Mouse (Mus musculus): ENCODE data around the gene Klhl3. TPM values are rescaled to one million over a fixed set of nuclear protein-coding genes. Genes with fewer than 3 reads are reported as not detected.

The Klhl3 gene
- polyA plus RNA-seq, 1 experiment from 2014 or later, result 4.3 TPM

GRCm38 (mm10) chr13:58031755-58032154, 81.6 kb downstream of the Klhl3 start:
- H3K4me2 ChIP-seq, result no peak overlapping the region
- H3K9me3 ChIP-seq, result no peaks in the 10 kb centered on the region
- H3K36me3 ChIP-seq (replicated peaks), result 0 out of 2 replicates have a peak, but pooled peaks cover 4% of the 10 kb centered on the region
- H3K4me1 ChIP-seq, result no peaks in the 10 kb centered on the region
- H3K27me3 ChIP-seq, result no peaks in the 10 kb centered on the region
- H3K4me3 ChIP-seq (replicated peaks), result no peak overlapping the region
- H3K27ac ChIP-seq, result no peak overlapping the region
- ATAC-seq (ENCODE audit: low FRiP score), result no peak
- no peak overlapping the region for H3K9ac ChIP-seq
- WGBS, result 49% methylated on average over 6 of the region's 6 CpGs

DNA sequence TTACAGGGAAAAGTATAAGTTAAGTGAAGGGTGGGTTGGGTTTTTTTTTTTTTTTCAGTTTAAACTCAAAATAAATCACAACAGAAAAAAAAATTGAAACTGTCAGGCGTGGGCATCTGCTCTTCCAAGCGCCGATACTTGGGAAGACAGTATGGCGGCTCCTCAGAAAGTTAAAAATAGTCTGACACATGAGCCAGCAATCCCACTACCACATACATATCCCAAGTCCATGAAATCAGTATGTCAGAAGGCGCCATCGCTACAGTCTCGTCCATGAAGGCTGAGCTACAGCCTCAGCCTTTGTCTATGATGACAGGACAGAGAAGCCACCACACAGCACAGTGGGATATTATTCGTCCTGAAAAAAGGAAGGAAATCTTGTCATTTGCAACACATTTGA, 86.3 kb downstream of the Klhl3 start:
- Histone ChIP-seq H3K27me3 (no peaks in the 10 kb centered on the region), H3K27ac (no peak overlapping the region), H3K4me3 (replicated peaks) (no peak overlapping the region), H3K4me2 (no peak overlapping the region), H3K4me1 (peaks cover 6% of the 10 kb centered on the region), H3K9me3 (no peaks in the 10 kb centered on the region), H3K36me3 (replicated peaks) (no peaks in the 10 kb centered on the region), H3K9ac (no peak overlapping the region)
- no peak for ATAC-seq (ENCODE audit: low FRiP score)
- 85% methylated on average over 8 of the region's 8 CpGs for WGBS

DNA sequence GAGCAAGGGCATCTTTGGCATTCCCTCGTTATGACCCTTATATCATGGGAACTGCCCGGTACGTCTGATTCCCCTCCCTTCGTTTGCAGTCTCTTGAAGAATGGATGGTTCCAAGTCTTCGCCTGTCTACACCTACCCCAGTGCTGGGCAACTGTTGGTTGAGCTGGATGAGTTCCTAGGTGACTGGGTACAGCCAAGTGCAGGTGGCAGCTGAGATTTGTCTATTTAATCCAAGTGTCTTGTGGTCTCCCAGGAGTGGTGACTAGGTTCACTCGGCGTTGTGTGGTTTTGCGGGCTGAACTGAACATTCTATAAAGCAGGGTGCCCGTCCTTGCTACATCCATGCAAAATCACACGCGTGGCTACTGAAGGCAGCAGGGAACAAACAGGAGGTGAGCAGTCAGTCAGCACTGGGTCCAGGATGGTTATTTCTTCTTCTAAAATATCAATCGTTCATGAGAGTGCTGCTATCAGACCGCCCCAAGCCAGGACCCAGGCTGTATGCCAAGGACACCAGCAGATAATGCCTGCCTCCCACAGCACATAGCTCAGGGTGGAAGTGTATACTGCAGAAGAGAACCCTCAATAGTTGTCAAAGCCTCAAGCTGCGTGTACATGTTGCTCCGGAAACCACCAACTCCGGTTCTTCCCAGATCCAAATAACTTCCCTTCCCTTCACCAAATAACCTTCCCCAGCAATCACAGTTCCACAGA, 87.5 kb downstream of the Klhl3 start:
- peaks cover 6% of the 10 kb centered on the region for H3K4me1 ChIP-seq
- 91% methylated on average over 16 of the region's 16 CpGs for WGBS
- ATAC-seq (ENCODE audit: low FRiP score), result no peak

DNA sequence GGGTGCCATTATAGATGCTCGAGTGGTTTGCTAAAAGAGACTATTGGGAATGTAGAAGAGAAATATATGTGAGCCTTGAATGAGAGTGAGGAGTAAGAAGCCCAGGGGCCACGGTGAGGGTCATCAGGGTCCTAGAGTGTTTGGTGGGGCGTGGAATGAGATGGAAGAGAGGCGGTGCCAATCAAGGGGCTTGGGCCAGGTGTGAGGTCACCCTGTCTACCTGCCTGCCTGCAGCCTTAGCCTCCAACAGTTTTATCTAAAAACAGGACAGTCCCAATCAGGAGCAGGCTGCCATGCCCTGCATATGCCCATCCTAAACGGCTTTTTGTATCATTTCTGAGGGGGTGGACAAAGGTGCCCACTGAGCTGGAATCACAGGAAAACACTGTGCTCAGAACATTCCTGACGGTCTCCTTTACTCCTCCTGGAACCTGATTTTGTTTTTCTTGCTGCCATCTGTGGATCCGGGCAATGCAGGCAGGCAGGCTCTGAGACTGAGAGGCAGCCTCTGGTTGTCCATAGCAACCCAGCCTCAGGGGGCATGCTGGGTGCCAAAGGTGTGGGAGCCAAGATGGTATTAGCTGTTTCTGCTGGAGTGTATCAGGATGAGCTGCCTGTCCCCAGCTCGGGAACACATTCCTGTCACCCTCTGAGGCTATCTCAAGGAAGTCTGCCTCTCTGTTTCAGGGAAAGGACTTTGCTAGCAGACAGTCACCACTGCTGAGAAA, 89.5 kb downstream of the Klhl3 start:
- 78% methylated on average over 8 of the region's 8 CpGs for WGBS

More for the DNA sequence above, 87.5 kb downstream of the Klhl3 start:
- Histone ChIP-seq H3K27me3 (no peaks in the 10 kb centered on the region), H3K9ac (no peak overlapping the region), H3K4me2 (no peak overlapping the region), H3K27ac (no peak overlapping the region), H3K4me3 (replicated peaks) (no peak overlapping the region), H3K9me3 (no peaks in the 10 kb centered on the region), H3K36me3 (replicated peaks) (no peaks in the 10 kb centered on the region)

GRCm38 (mm10) chr13:58023001-58023560, 90.3 kb downstream of the Klhl3 start:
- no peak for ATAC-seq (ENCODE audit: low FRiP score)
- Histone ChIP-seq H3K4me1 (peaks cover 6% of the 10 kb centered on the region), H3K27me3 (no peaks in the 10 kb centered on the region), H3K9me3 (no peaks in the 10 kb centered on the region), H3K4me3 (replicated peaks) (no peak overlapping the region), H3K27ac (no peak overlapping the region), H3K36me3 (replicated peaks) (no peaks in the 10 kb centered on the region; the same call in 1 of the 2 replicates), H3K4me2 (no peak overlapping the region), H3K9ac (no peak overlapping the region)
- 83% methylated on average over 9 of the region's 9 CpGs for WGBS

More for the DNA sequence above, 89.5 kb downstream of the Klhl3 start:
- Histone ChIP-seq H3K4me3 (replicated peaks) (no peak overlapping the region), H3K9me3 (no peaks in the 10 kb centered on the region), H3K27ac (no peak overlapping the region), H3K4me2 (no peak overlapping the region), H3K36me3 (replicated peaks) (no peaks in the 10 kb centered on the region; the same call in 1 of the 2 replicates), H3K27me3 (no peaks in the 10 kb centered on the region), H3K4me1 (peaks cover 6% of the 10 kb centered on the region), H3K9ac (no peak overlapping the region)
- no peak for ATAC-seq (ENCODE audit: low FRiP score)

GRCm38 (mm10) chr13:58020428-58020827, 93.0 kb downstream of the Klhl3 start:
- 82% methylated on average over 10 of the region's 10 CpGs for WGBS
- no peak overlapping the region for H3K4me3 ChIP-seq (replicated peaks)

GRCm38 (mm10) chr13:58017298-58017697, 96.1 kb downstream of the Klhl3 start:
- H3K27me3 ChIP-seq, result no peaks in the 10 kb centered on the region
- H3K9me3 ChIP-seq, result no peaks in the 10 kb centered on the region
- no peak for ATAC-seq (ENCODE audit: low FRiP score)
- 83% methylated on average over 6 of the region's 6 CpGs for WGBS
- H3K36me3 ChIP-seq (replicated peaks), result no peaks in the 10 kb centered on the region; the same call in 1 of the 2 replicates
- H3K9ac ChIP-seq, result no peak overlapping the region
- H3K27ac ChIP-seq, result no peak overlapping the region
- no peak overlapping the region for H3K4me2 ChIP-seq
- no peaks in the 10 kb centered on the region for H3K4me1 ChIP-seq
- H3K4me3 ChIP-seq (replicated peaks), result no peak overlapping the region

More at GRCm38 (mm10) chr13:58020428-58020827, 93.0 kb downstream of the Klhl3 start:
- Histone ChIP-seq H3K36me3 (replicated peaks) (no peaks in the 10 kb centered on the region; the same call in 1 of the 2 replicates), H3K27ac (no peak overlapping the region), H3K9me3 (no peaks in the 10 kb centered on the region), H3K4me1 (peaks cover 6% of the 10 kb centered on the region), H3K27me3 (no peaks in the 10 kb centered on the region), H3K4me2 (no peak overlapping the region), H3K9ac (no peak overlapping the region)
- ATAC-seq (ENCODE audit: low FRiP score), result no peak

- Histone ChIP-seq H3K9ac (no peak overlapping the region), H3K4me2 (no peak overlapping the region), H3K4me1 (no peaks in the 10 kb centered on the region), H3K9me3 (no peaks in the 10 kb centered on the region), H3K4me3 (replicated peaks) (no peak overlapping the region), H3K27ac (no peak overlapping the region), H3K27me3 (no peaks in the 10 kb centered on the region), H3K36me3 (replicated peaks) (peaks cover 4% of the 10 kb centered on the region; the same call in 1 of the 2 replicates)
- WGBS, result 71% methylated on average over 14 of the region's 14 CpGs
- peak; percentile 67 for ATAC-seq (ENCODE audit: low FRiP score)
Measured at GRCm38 (mm10) chr13:58012067-58012925, 101.1 kb downstream of the Klhl3 start.

GRCm38 (mm10) chr13:58011526-58011925, 101.9 kb downstream of the Klhl3 start:
- Histone ChIP-seq H3K4me2 (no peak overlapping the region), H3K9me3 (no peaks in the 10 kb centered on the region), H3K4me1 (no peaks in the 10 kb centered on the region), H3K27ac (no peak overlapping the region), H3K27me3 (no peaks in the 10 kb centered on the region), H3K9ac (no peak overlapping the region), H3K4me3 (replicated peaks) (no peak overlapping the region), H3K36me3 (replicated peaks) (peaks cover 4% of the 10 kb centered on the region; the same call in 1 of the 2 replicates)
- ATAC-seq (ENCODE audit: low FRiP score), result no peak
- 78% methylated on average over 2 of the region's 2 CpGs for WGBS

GRCm38 (mm10) chr13:58010416-58010815, 103.0 kb downstream of the Klhl3 start:
- peaks cover 4% of the 10 kb centered on the region; the same call in 1 of the 2 replicates for H3K36me3 ChIP-seq (replicated peaks)

DNA sequence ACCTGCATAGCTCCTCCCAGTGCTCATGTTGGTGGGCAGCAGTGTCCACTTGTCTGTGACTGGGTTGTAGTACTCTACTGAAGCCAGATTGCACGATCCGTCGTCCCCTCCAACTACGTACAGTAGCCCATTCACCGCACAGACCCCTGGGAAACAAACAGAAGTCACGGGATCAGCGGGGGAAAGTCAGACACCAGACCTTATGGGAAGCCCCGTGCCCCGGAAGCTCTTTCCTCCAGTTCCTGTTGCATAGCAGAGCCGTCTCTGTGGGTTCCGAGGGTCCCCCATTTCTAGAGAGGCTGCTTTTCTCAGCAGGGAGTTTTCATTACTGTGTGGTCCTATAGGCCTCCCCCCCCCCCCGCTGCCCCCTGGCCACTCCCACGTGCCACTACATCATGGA, 104.1 kb downstream of the Klhl3 start:
- Histone ChIP-seq H3K36me3 (replicated peaks) (peaks cover 4% of the 10 kb centered on the region; the same call in 1 of the 2 replicates), H3K27ac (no peak overlapping the region), H3K4me2 (no peak overlapping the region), H3K9me3 (no peaks in the 10 kb centered on the region), H3K4me1 (no peaks in the 10 kb centered on the region), H3K27me3 (no peaks in the 10 kb centered on the region), H3K4me3 (replicated peaks) (no peak overlapping the region), H3K9ac (peak overlapping the region; percentile 12; the same call in 1 of the 2 replicates)
- ATAC-seq (ENCODE audit: low FRiP score), result no peak
- 84% methylated on average over 13 of the region's 13 CpGs for WGBS

More at GRCm38 (mm10) chr13:58010416-58010815, 103.0 kb downstream of the Klhl3 start:
- Histone ChIP-seq H3K4me1 (no peaks in the 10 kb centered on the region), H3K9me3 (no peaks in the 10 kb centered on the region), H3K27ac (no peak overlapping the region), H3K4me3 (replicated peaks) (no peak overlapping the region), H3K9ac (no peak overlapping the region), H3K27me3 (no peaks in the 10 kb centered on the region), H3K4me2 (no peak overlapping the region)
- ATAC-seq (ENCODE audit: low FRiP score), result no peak
- 91% methylated on average over 7 of the region's 7 CpGs for WGBS

GRCm38 (mm10) chr13:58008038-58008364, 105.4 kb downstream of the Klhl3 start:
- H3K36me3 ChIP-seq (replicated peaks), result peaks cover 4% of the 10 kb centered on the region; the same call in 1 of the 2 replicates
- no peak overlapping the region for H3K27ac ChIP-seq
- H3K9me3 ChIP-seq, result no peaks in the 10 kb centered on the region
- no peak overlapping the region for H3K9ac ChIP-seq
- no peaks in the 10 kb centered on the region for H3K4me1 ChIP-seq
- H3K4me2 ChIP-seq, result no peak overlapping the region
- ATAC-seq (ENCODE audit: low FRiP score), result no peak
- 86% methylated on average over 5 of the region's 5 CpGs for WGBS
- no peak overlapping the region for H3K4me3 ChIP-seq (replicated peaks)
- H3K27me3 ChIP-seq, result no peaks in the 10 kb centered on the region
